Mouse (Mus musculus) layer of hippocampus, postnatal 14 days (tissue): ENCODE data around the gene Wnt8b. TPM values are rescaled to one million over a fixed set of nuclear protein-coding genes. Genes with fewer than 3 reads are reported as not detected.

ENCODE experiments used
- DNase-seq, 2 experiments: peaks; one replicate each; pipeline ENCODE4 v3.0.0; 2021 to 2022; ENCODE audit warnings: low spot score in 2 of 2, mixed read lengths in 1 of 2
- total RNA-seq, 2 experiments: library from RNA; stranded (reverse); gene quantifications; 2 replicates each; pipeline ENCODE4 v1.2.3; 2021

The Wnt8b gene
- total RNA-seq, 2 experiments from 2014 or later, result 0.21 to 0.37 TPM

DNA sequence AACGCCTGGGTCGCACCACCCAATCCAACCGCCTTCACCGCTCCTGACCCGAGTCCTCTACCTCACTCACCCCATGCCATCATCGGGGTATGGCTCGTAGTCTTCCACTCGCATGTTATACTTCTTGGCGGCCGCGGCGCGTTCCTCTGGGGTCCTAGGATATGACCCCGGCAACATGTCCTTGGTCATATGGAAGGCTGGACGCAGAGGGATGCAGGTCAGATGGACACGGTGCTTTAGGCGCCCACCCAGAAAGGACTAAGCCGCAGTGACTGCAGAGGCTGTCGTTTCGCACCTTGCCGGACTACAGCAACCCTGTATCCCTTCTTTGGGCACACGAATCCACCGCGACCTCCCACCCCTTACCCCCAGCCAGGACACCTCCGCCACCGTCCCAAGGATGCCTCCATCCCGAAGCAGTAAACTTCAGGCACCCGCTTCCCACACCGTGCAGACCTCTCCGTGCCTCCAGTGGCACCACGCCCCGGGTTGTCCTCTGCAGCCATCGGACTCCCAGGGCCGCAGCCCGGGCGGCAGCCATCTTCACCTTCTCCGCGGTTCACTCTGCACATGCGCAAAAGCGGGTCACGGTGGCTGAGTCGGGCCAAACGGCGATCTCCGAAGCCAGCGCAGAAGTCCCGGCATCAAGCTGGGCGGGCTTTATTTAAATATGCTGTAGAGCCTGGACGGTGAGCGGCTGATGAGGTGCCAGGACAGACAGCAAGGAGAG is 61.8 kb downstream of the Wnt8b start, which contains the start of gene Ndufb8:
TSS of gene Ndufb8 (minus strand) at position 580 of the 730 bp plus-strand sequence.
- DNase-seq, result peak; percentile 92 to 95

DNA sequence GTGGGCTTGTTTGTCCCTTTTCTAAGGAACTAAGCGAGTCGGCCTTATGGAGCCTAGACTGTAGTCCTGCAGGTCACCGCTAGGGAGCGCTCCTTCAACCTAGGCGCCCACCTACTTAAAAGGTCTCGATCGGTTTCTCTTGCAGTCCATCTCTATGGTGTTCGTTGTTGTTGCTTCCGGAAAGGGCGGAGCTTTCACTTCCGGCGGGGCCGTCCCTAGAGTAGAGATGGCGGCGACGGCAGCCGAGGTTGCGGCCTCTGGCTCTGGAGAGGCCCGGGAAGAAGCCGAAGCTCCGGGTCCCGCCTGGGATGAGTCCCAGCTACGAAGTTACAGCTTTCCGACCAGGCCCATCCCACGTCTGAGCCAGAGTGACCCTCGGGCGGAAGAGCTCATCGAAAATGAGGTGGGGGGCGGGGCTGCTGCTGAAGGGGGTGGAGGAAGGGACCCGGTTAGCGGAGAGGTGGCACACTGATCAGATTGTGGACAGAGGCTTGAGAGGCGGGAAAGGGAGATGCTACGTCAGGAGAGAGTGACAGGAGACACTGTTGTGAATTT is 69.5 kb downstream of the Wnt8b start, which contains the start of gene Hif1an:
TSS of gene Hif1an (plus strand) at position 199 of the 555 bp plus-strand sequence.
- peak; percentile 91 to 96 for DNase-seq

Other genes starting within 250 kb of the Wnt8b start
- 100 to 1,000 TPM; 702 to 713 TPM for gene Scd2, start 199.8 kb upstream of the Wnt8b start, total RNA-seq
- gene Scd4, start 160.4 kb upstream of the Wnt8b start, total RNA-seq, result 1 to 10 TPM; 2.5 to 2.6 TPM
- 100 to 1,000 TPM; 147 to 154 TPM for gene Scd1, start 85.6 kb upstream of the Wnt8b start, total RNA-seq
- under 1 TPM; 0.14 to 0.24 TPM for gene Sec31b, start 52.4 kb downstream of the Wnt8b start, total RNA-seq
- not detected for gene Gm20538, start 59.4 kb downstream of the Wnt8b start, total RNA-seq
- gene Ndufb8, start 62.0 kb downstream of the Wnt8b start, total RNA-seq, result 100 to 1,000 TPM; 428 to 432 TPM
- 10 to 100 TPM; 30.5 to 31.2 TPM for gene Hif1an, start 69.4 kb downstream of the Wnt8b start, total RNA-seq